Mouse (Mus musculus): ENCODE measurements around the gene Ctf2. TPM values are rescaled to one million over a fixed set of nuclear protein-coding genes. Genes with fewer than 3 reads are reported as not detected.
"Not testable (repeated sequence)": the region's sequence is repeated elsewhere in the genome, so short reads cannot be mapped to it uniquely, and the experiment has no call there.

Ctf2 gene
- polyA plus RNA-seq, 1 experiment from 2014 or later, result 0.09 TPM

- POLR2A ChIA-PET, result interaction anchor here (0.6 to 1.2 kb wide), 3 partner anchors 32 to 534 kb away, joined by 3 to 4 read pairs (median 3); no protein-coding TSS in a partner anchor
- in situ Hi-C loops (cut with MboI; ENCODE audit: low pct_unique_long_range_greater_than_20kb), result no loop called here
- TF ChIP-seq CTCF (IDR thresholded peaks at IDR 0.05), result no peak
- no peaks in the 10 kb centered on the region for H3K27me3 ChIP-seq
- ATAC-seq (no peak), DNase-seq (ENCODE audit: low read depth, low spot score) (no peak)
- CTCF ChIA-PET, result interaction anchor here (1.3 to 13.2 kb wide), 3 partner anchors 15 to 50 kb away, joined by 3 to 100 read pairs (median 5); no protein-coding TSS in a partner anchor
Observed at GRCm38 (mm10) chr7:127707045-127707956, 24.7 kb downstream of the Ctf2 start.

DNA sequence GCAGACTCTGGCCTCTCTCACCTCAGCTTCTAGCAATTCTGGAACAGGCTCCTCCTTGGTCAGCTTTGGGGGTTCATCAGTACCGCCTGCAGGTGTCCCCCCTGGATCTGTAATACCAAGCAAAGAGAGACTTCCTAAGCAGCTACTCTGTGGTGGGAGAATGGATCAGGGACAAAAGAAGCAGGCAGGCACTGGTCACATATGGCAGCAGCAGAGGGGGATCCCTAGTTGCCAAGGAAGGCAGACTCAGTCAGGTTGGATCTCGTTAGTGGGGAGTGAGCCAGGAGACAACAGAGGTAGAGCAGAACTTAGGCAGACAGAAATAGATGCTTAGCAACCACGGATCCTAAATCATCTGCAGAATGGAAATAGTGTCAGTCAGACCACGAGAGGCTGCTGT lies 26.3 kb downstream of the Ctf2 start:
- no peaks in the 10 kb centered on the region for H3K27me3 ChIP-seq
- ChIA-PET POLR2A (interaction anchor here (1.7 kb wide), 1 partner anchor 14 kb away, joined by 5 read pairs; no protein-coding TSS in a partner anchor), CTCF (interaction anchor here (1.4 to 13.2 kb wide), 2 partner anchors 9 to 29 kb away, joined by 3 to 100 read pairs; no protein-coding TSS in a partner anchor)
- in situ Hi-C loops (cut with MboI; ENCODE audit: low pct_unique_long_range_greater_than_20kb), result no loop called here
- no peak for TF ChIP-seq CTCF (IDR thresholded peaks at IDR 0.05)
- no peak for ATAC-seq
- DNase-seq (ENCODE audit: low read depth, low spot score), result no peak

DNA sequence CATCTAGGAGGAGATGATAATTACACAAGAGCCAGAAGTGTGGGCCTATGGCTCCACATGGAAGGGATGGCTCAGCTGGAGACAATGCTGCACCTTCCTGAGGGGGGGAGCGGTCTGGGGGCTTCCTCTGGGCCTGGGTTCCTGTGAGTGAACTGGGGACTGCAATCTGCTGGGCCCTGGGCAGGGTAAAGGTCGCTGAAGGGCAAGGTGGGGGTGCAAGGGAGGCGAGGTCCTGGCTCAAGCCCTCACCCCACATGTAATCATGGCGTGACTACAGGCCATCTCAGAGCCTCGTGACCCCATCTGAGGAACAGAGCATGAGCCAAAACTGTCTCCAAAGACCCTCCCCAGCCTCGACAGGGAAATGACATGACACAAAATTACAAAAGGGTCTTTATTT lies 27.4 kb downstream of the Ctf2 start:
- ChIA-PET POLR2A (interaction anchor here (1.7 kb wide), 1 partner anchor 13 kb away, joined by 5 read pairs; no protein-coding TSS in a partner anchor), CTCF (interaction anchor here (13.2 kb wide), 1 partner anchor 28 kb away, joined by 100 read pairs; no protein-coding TSS in a partner anchor)
- no peaks in the 10 kb centered on the region for H3K27me3 ChIP-seq
- in situ Hi-C loops (cut with MboI; ENCODE audit: low pct_unique_long_range_greater_than_20kb), result no loop called here
- DNase-seq (ENCODE audit: low read depth, low spot score) (no peak), ATAC-seq (no peak)
- TF ChIP-seq CTCF (IDR thresholded peaks at IDR 0.05), result no peak

DNA sequence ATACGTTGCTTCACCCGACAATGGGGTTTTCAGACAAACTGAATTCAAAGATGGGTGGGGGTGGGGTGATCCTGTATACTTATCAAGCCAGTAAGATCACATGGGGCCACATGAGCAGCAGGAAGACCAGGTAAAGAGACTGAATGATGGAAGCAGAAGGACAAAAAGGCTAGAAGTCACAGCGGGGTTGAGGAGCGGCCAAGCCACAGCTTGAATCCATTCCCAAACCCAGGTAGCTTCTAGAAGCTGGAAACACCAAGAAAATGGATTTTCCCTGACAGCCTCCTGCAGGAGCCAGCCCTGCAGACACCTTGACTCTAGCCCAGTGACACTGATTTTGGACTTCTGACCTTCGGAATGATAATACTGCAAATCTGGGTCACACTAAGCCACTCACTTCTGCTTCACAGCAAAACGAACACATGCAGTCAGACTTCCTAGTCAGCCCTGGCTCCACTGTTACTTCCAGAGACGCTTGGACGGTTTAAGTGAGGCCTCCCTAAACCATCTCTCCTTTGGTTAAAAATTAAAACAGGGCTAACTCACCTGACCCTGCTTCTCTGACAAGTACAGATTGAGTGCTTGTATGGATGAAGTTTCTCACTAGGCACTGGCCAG lies 28.3 kb downstream of the Ctf2 start:
- in situ Hi-C loops (cut with MboI; ENCODE audit: low pct_unique_long_range_greater_than_20kb), result no loop called here
- no peak for ATAC-seq
- ChIA-PET POLR2A (no interaction called here), CTCF (interaction anchor here (1.0 to 13.2 kb wide), 3 partner anchors 27 to 66 kb away, joined by 3 to 100 read pairs (median 6); no protein-coding TSS in a partner anchor)
- no peak for DNase-seq (ENCODE audit: low read depth, low spot score)
- no peaks in the 10 kb centered on the region for H3K27me3 ChIP-seq
- no peak for TF ChIP-seq CTCF (IDR thresholded peaks at IDR 0.05)

- POLR2A ChIA-PET, result interaction anchor here (1.2 kb wide), 1 partner anchor 12 kb away, joined by 3 read pairs; the partner anchor contains the start of gene Ctf1
- ATAC-seq, result no peak
- no peak for TF ChIP-seq CTCF (IDR thresholded peaks at IDR 0.05)
- no peaks in the 10 kb centered on the region for H3K27me3 ChIP-seq
- DNase-seq (ENCODE audit: low read depth, low spot score), result no peak
- CTCF ChIA-PET, result no interaction called here
- in situ Hi-C loops (cut with MboI; ENCODE audit: low pct_unique_long_range_greater_than_20kb), result no loop called here
Observed at GRCm38 (mm10) chr7:127700712-127701331, 31.1 kb downstream of the Ctf2 start.

GRCm38 (mm10) chr7:127698986-127699385 lies 33.0 kb downstream of the Ctf2 start:
- no peaks in the 10 kb centered on the region for H3K27me3 ChIP-seq
- no peak for TF ChIP-seq CTCF (IDR thresholded peaks at IDR 0.05)
- ChIA-PET CTCF (interaction anchor here (0.7 to 1.4 kb wide), 2 partner anchors 24 to 31 kb away, joined by 3 to 7 read pairs; no protein-coding TSS in a partner anchor), POLR2A (no interaction called here)
- ATAC-seq, result no peak
- in situ Hi-C loops (cut with MboI; ENCODE audit: low pct_unique_long_range_greater_than_20kb), result no loop called here
- DNase-seq (ENCODE audit: low read depth, low spot score), result no peak

DNA sequence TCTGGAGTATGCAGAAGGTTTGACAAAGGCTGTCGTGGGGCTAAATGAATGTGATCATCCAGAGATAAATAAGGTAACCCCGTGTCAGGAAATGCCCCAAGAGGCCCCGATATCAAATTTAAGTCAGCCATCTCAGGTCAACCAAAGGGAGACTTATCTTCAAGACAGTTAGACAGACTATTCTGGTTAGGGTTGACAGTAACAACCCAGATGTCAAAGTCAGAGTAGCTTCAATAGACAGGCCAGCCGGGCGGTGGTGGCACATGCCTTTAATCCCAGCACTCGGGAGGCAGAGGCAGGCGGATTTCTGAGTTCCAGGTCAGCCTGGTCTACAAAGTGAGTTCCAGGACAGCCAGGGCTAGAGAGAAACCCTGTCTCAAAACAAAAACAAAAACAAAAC lies 38.2 kb downstream of the Ctf2 start:
- ATAC-seq; in situ Hi-C loops (cut with MboI; ENCODE audit: low pct_unique_long_range_greater_than_20kb); H3K27me3 ChIP-seq; POLR2A ChIA-PET; DNase-seq (ENCODE audit: low read depth, low spot score): not testable (repeated sequence)
- CTCF ChIA-PET, result interaction anchor here (1.5 to 5.1 kb wide), 2 partner anchors 10 to 19 kb away, joined by 4 to 25 read pairs; no protein-coding TSS in a partner anchor

- POLR2A ChIA-PET, result no interaction called here
- no peaks in the 10 kb centered on the region for H3K27me3 ChIP-seq
- in situ Hi-C loops (cut with MboI; ENCODE audit: low pct_unique_long_range_greater_than_20kb), result no loop called here
- CTCF ChIA-PET, result interaction anchor here (1.5 to 5.1 kb wide), 3 partner anchors 10 to 18 kb away, joined by 4 to 25 read pairs (median 5); no protein-coding TSS in a partner anchor
- no peak for TF ChIP-seq CTCF (IDR thresholded peaks at IDR 0.05)
- DNase-seq (ENCODE audit: low read depth, low spot score), result no peak
- no peak for ATAC-seq
Observed at GRCm38 (mm10) chr7:127693290-127693689, 38.7 kb downstream of the Ctf2 start.

DNA sequence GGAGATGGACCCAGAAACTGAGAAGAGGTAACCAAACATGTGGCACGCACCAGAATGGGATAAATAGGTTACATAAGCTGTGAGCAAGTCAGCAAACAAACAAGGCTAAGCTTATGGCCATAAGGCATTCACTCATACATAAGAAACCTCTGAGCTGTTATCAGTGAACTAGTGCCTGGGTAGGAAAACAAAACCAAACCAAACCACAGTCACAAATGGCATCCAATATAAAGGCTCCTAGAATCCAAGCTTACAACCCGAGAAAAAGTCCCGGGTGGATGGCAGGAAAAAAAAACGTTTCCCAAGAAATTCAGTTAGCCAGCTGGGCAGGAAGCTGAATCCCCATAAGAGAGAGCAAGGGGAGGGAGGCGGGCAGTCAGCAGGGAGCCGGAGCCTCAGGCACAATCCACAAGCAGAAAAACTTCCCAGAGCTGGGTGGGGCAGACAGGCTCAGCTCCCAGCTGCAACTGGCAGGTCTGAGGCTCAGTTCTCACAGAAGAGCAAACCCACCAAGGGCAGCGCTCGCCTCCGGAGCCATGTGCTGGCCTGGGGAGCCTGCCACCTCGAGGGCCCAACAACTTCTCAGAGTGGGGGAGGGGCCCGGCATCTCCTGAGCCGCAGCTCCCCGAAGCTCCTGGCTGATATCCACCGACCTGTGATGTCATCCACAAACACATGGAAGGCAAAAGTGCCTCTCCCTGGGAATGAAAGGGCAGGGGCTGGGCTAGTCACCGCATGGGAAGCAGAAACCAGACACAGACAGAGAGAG lies 40.6 kb downstream of the Ctf2 start:
- TF ChIP-seq CTCF (IDR thresholded peaks at IDR 0.05), result no peak
- POLR2A ChIA-PET, result interaction anchor here (1.7 kb wide), 1 partner anchor 13 kb away, joined by 5 read pairs; no protein-coding TSS in a partner anchor
- DNase-seq (ENCODE audit: low read depth, low spot score), result peak; percentile 56
- H3K27me3 ChIP-seq, result no peaks in the 10 kb centered on the region
- in situ Hi-C loops (cut with MboI; ENCODE audit: low pct_unique_long_range_greater_than_20kb), result no loop called here
- peak; percentile 57 for ATAC-seq
- CTCF ChIA-PET, result interaction anchor here (1.0 to 5.1 kb wide), 5 partner anchors 10 to 22 kb away, joined by 3 to 25 read pairs (median 5); no protein-coding TSS in a partner anchor

Data from Patski (cell line).